Mouse (Mus musculus) heart, postnatal 0 days (tissue): ENCODE measurements around the gene Zer1. TPM values are rescaled to one million over a fixed set of nuclear protein-coding genes. Genes with fewer than 3 reads are reported as not detected.

Source experiments
- ATAC-seq: fragments of 200-750 bp; cut with Nextera tagmentation; 2 replicates; pipeline ENCODE4 v1.8.0; 2017; ENCODE audit warnings: low read depth, moderate number of reproducible peaks, moderate library complexity; ENCODE audit not compliant: insufficient read depth
- DNase-seq: peaks from one replicate; pipeline ENCODE4 v3.0.0-alpha.2; 2016; ENCODE audit warnings: low spot score
- H3K27ac ChIP-seq: fragments of 300-500 bp; sonication (generic); 2 replicates; pipeline ENCODE4 v1.5.1; 2014; ENCODE audit warnings: low read depth, mild to moderate bottlenecking
- H3K27me3 ChIP-seq: fragments of 300-500 bp; sonication (generic); 2 replicates; pipeline ENCODE4 v1.6.1; 2014; ENCODE audit warnings: low read length, mixed read lengths; ENCODE audit not compliant: control insufficient read depth, insufficient read depth
- H3K36me3 ChIP-seq: fragments of 300-500 bp; sonication (generic); replicated peaks from 2 replicates; pipeline ENCODE4 v1.6.1; 2014; ENCODE audit warnings: low read length, mixed read lengths; ENCODE audit not compliant: control insufficient read depth, insufficient read depth
- H3K4me1 ChIP-seq: fragments of 300-500 bp; sonication (generic); 2 replicates; pipeline ENCODE4 v1.6.1; 2014; ENCODE audit warnings: antibody characterized with exemption; ENCODE audit not compliant: control insufficient read depth, insufficient read depth
- H3K4me2 ChIP-seq: fragments of 300-500 bp; sonication (generic); 2 replicates; pipeline ENCODE4 v1.6.1; 2014; ENCODE audit warnings: low read depth, mild to moderate bottlenecking, low read length, moderate library complexity
- H3K4me3 ChIP-seq: fragments of 300-500 bp; sonication (generic); 2 replicates; pipeline ENCODE4 v1.5.1; 2014; ENCODE audit warnings: low read depth, low read length
- H3K9ac ChIP-seq: fragments of 300-500 bp; sonication (generic); replicated peaks from 2 replicates; pipeline ENCODE4 v1.6.1; 2014; ENCODE audit warnings: low read depth, low read length, mixed read lengths
- H3K9me3 ChIP-seq: fragments of 300-500 bp; sonication (generic); replicated peaks from 2 replicates; pipeline ENCODE4 v1.6.1; 2016; ENCODE audit warnings: low read length; ENCODE audit not compliant: control insufficient read depth
- CTCF ChIP-seq: IDR thresholded peaks from 2 replicates; pipeline ENCODE4 v1.5.1; 2016; ENCODE audit warnings: antibody characterized with exemption, control low read depth, low read depth
- EP300 ChIP-seq: IDR thresholded peaks from 2 replicates; pipeline ENCODE4 v1.6.1; 2016; ENCODE audit warnings: antibody characterized with exemption, low read depth
- WGBS: fragments of 180-500 bp; shearing (Covaris S2); extraction: QIAGEN DNeasy Blood & Tissue Kit; methylation state at CpG from one replicate; pipeline ENCODE4 v1.1.7; 2014; 5-methylcytosine and 5-hydroxymethylcytosine counted together
- polyA plus RNA-seq: library from polyadenylated mRNA; unstranded; fragments of >200 nt; fragmentation: Nextera tagmentation; extraction: Ambion mirVana; gene quantifications from 2 replicates; pipeline ENCODE4 v1.2.1, GENCODE M21; 2015
- total RNA-seq: library from RNA; depleted of rRNA; stranded (reverse); fragments of >200 nt; gene quantifications from 2 replicates; pipeline ENCODE4 v1.2.3, GENCODE M21; 2014; ENCODE audit warnings: low replicate concordance

Gene Zer1
- total and polyA plus RNA-seq, 2 experiments from 2014 or later = 3.7 to 32.4 TPM

- Histone ChIP-seq H3K4me3 (peak within 1 kb of the TSS; percentile 68), H3K9ac (peak within 1 kb of the TSS; percentile 57), H3K36me3 (peaks cover 3% of the 10 kb centered on the region; the same call in 1 of the 2 replicates), H3K4me2 (peak within 1 kb of the TSS; percentile 78), H3K9me3 (no peaks in the 10 kb centered on the region), H3K4me1 (0 out of 2 replicates have a peak, but pooled peaks cover 6% of the 10 kb centered on the region), H3K27me3 (no peaks in the 10 kb centered on the region), H3K27ac (peak within 1 kb of the TSS; percentile 3; the same call in 1 of the 2 replicates)
- ATAC-seq (peak; percentile 97), DNase-seq (peak; percentile 95)
- under 1% methylated on average over 48 of the region's 51 CpGs for WGBS
- TF ChIP-seq EP300 (no peak), CTCF (no peak)
These were observed 30.7 kb downstream of the Zer1 start, which contains the start of gene Zdhhc12 for GRCm38 (mm10) chr2:30093471-30094207. Zdhhc12 (minus strand) TSS chr2:30093648.

- H3K9me3 ChIP-seq = no peaks in the 10 kb centered on the region
- H3K4me1 ChIP-seq = 0 out of 2 replicates have a peak, but pooled peaks cover 6% of the 10 kb centered on the region
- no peak for TF ChIP-seq CTCF
- no peak for TF ChIP-seq EP300
- WGBS = 38% methylated on average over 6 of the region's 6 CpGs
- peak overlapping the region; percentile 78; the same call in 1 of the 2 replicates for H3K4me2 ChIP-seq
- no peaks in the 10 kb centered on the region for H3K27me3 ChIP-seq
- peak overlapping the region; percentile 57; the same call in 1 of the 2 replicates for H3K9ac ChIP-seq
- DNase-seq (no peak), ATAC-seq (no peak)
- peak overlapping the region; percentile 68; the same call in 1 of the 2 replicates for H3K4me3 ChIP-seq
- H3K27ac ChIP-seq = no peak overlapping the region
- 0 out of 2 replicates have a peak, but pooled peaks cover 3% of the 10 kb centered on the region for H3K36me3 ChIP-seq
These were observed 32.0 kb downstream of the Zer1 start for GRCm38 (mm10) chr2:30092280-30092918.

GRCm38 (mm10) chr2:30091521-30091920, 32.9 kb downstream of the Zer1 start:
- ATAC-seq = no peak
- TF ChIP-seq EP300 = no peak
- no peak for TF ChIP-seq CTCF
- H3K27me3 ChIP-seq = no peaks in the 10 kb centered on the region

GRCm38 (mm10) chr2:30087310-30087709, 37.1 kb downstream of the Zer1 start:
- Histone ChIP-seq H3K4me2 (no peak overlapping the region), H3K36me3 (peaks cover 3% of the 10 kb centered on the region; the same call in 1 of the 2 replicates), H3K27me3 (no peaks in the 10 kb centered on the region), H3K9ac (no peak overlapping the region), H3K4me1 (no peaks in the 10 kb centered on the region), H3K9me3 (no peaks in the 10 kb centered on the region), H3K4me3 (no peak overlapping the region), H3K27ac (no peak overlapping the region)
- DNase-seq (no peak), ATAC-seq (no peak)
- WGBS = 91% methylated on average over 4 of the region's 4 CpGs
- TF ChIP-seq CTCF (no peak), EP300 (no peak)

More at GRCm38 (mm10) chr2:30091521-30091920, 32.9 kb downstream of the Zer1 start:
- H3K4me3 ChIP-seq = no peak overlapping the region
- no peak overlapping the region for H3K4me2 ChIP-seq
- 0 out of 2 replicates have a peak, but pooled peaks cover 6% of the 10 kb centered on the region for H3K4me1 ChIP-seq
- DNase-seq = no peak
- 95% methylated on average over 12 of the region's 12 CpGs for WGBS
- no peaks in the 10 kb centered on the region for H3K9me3 ChIP-seq
- peaks cover 3% of the 10 kb centered on the region; the same call in 1 of the 2 replicates for H3K36me3 ChIP-seq
- H3K9ac ChIP-seq = no peak overlapping the region
- no peak overlapping the region for H3K27ac ChIP-seq

- 27% methylated on average over 12 of the region's 12 CpGs for WGBS
- no peaks in the 10 kb centered on the region for H3K4me1 ChIP-seq
- no peak for TF ChIP-seq CTCF
- no peak for TF ChIP-seq EP300
- no peak overlapping the region for H3K4me3 ChIP-seq
- ATAC-seq (no peak), DNase-seq (no peak)
- no peaks in the 10 kb centered on the region; the same call in 1 of the 2 replicates for H3K36me3 ChIP-seq
- H3K27me3 ChIP-seq = no peaks in the 10 kb centered on the region
- H3K9ac ChIP-seq = no peak overlapping the region
- H3K9me3 ChIP-seq = no peaks in the 10 kb centered on the region
- no peak overlapping the region for H3K27ac ChIP-seq
- H3K4me2 ChIP-seq = peak overlapping the region; percentile 36
These were observed 39.8 kb downstream of the Zer1 start for GRCm38 (mm10) chr2:30084632-30085031.
